Mouse (Mus musculus) neural tube, embryonic 11.5 days (tissue): ENCODE data around the gene Gm11444. TPM values are rescaled to one million over a fixed set of nuclear protein-coding genes. Genes with fewer than 3 reads are reported as not detected.

ENCODE experiments used
- ATAC-seq: fragments of 200-750 bp; cut with Nextera tagmentation; 2 replicates; pipeline ENCODE4 v1.8.0; 2017; ENCODE audit warnings: moderate number of reproducible peaks, mild to moderate bottlenecking, moderate TSS enrichment, moderate library complexity; ENCODE audit not compliant: insufficient read depth, low FRiP score, low TSS enrichment
- DNase-seq: peaks from one replicate; pipeline ENCODE4 v3.0.0-alpha.2; 2015; ENCODE audit warnings: low spot score
- H3K27ac ChIP-seq: fragments of 300-500 bp; sonication (generic); 2 replicates; pipeline ENCODE4 v1.5.1; 2014; ENCODE audit warnings: low read depth, mild to moderate bottlenecking, low read length
- H3K27me3 ChIP-seq: fragments of 300-500 bp; sonication (generic); 2 replicates; pipeline ENCODE4 v1.6.1; 2014; ENCODE audit warnings: mild to moderate bottlenecking, low read length, mixed read lengths; ENCODE audit not compliant: control insufficient read depth, insufficient read depth
- H3K36me3 ChIP-seq: fragments of 300-500 bp; sonication (generic); 2 replicates; pipeline ENCODE4 v1.6.1; 2014; ENCODE audit warnings: mild to moderate bottlenecking, low read length, moderate library complexity, mixed read lengths; ENCODE audit not compliant: control insufficient read depth, insufficient read depth
- H3K4me1 ChIP-seq: fragments of 300-500 bp; sonication (generic); 2 replicates; pipeline ENCODE4 v1.6.1; 2014; ENCODE audit warnings: low read length, mixed read lengths; ENCODE audit not compliant: control insufficient read depth, insufficient read depth
- H3K4me2 ChIP-seq: fragments of 300-500 bp; sonication (generic); 2 replicates; pipeline ENCODE4 v1.6.1; 2014; ENCODE audit warnings: low read depth, mild to moderate bottlenecking, moderate library complexity
- H3K4me3 ChIP-seq: fragments of 300-500 bp; sonication (generic); 2 replicates; pipeline ENCODE4 v1.5.1; 2014; ENCODE audit warnings: low read depth, low read length
- H3K9ac ChIP-seq: fragments of 300-500 bp; sonication (generic); 2 replicates; pipeline ENCODE4 v1.6.1; 2014; ENCODE audit warnings: mild to moderate bottlenecking, low read length
- H3K9me3 ChIP-seq: fragments of 300-500 bp; sonication (generic); 2 replicates; pipeline ENCODE4 v1.6.1; 2016; ENCODE audit warnings: low read length; ENCODE audit not compliant: control insufficient read depth
- WGBS: fragments of 180-500 bp; shearing (Covaris S2); extraction: QIAGEN DNeasy Blood & Tissue Kit; methylation state at CpG from one replicate; pipeline ENCODE4 v1.1.7; 2014; 5-methylcytosine and 5-hydroxymethylcytosine counted together
- polyA plus RNA-seq: library from polyadenylated mRNA; unstranded; fragments of >200 nt; fragmentation: Nextera tagmentation; extraction: Ambion mirVana; gene quantifications from 2 replicates; pipeline ENCODE4 v1.2.1, GENCODE M21; 2014

Gene Gm11444
- polyA plus RNA-seq, 1 experiment from 2014 or later = not detected

- Histone ChIP-seq H3K4me3 (no peak overlapping the region), H3K27ac (no peak overlapping the region), H3K9ac (no peak overlapping the region), H3K36me3 (no peaks in the 10 kb centered on the region; the same call in 1 of the 2 replicates), H3K4me2 (no peak overlapping the region), H3K9me3 (no peaks in the 10 kb centered on the region), H3K4me1 (peaks cover 5% of the 10 kb centered on the region; the same call in 1 of the 2 replicates), H3K27me3 (peaks cover 94% of the 10 kb centered on the region)
- DNase-seq = peak; percentile 45
- no peak for ATAC-seq
- under 1% methylated on average over 13 of the region's 13 CpGs for WGBS
These were observed 40.4 kb upstream of the Gm11444 start for GRCm38 (mm10) chr11:85890563-85890845.

GRCm38 (mm10) chr11:85889730-85890562 is 39.8 kb upstream of the Gm11444 start:
- Histone ChIP-seq H3K4me3 (no peak overlapping the region), H3K9me3 (no peaks in the 10 kb centered on the region), H3K36me3 (no peaks in the 10 kb centered on the region; the same call in 1 of the 2 replicates), H3K9ac (no peak overlapping the region), H3K4me1 (peaks cover 3% of the 10 kb centered on the region; the same call in 1 of the 2 replicates), H3K4me2 (no peak overlapping the region), H3K27me3 (peaks cover 94% of the 10 kb centered on the region), H3K27ac (no peak overlapping the region)
- DNase-seq (peak; percentile 44), ATAC-seq (no peak)
- 1% methylated on average over 47 of the region's 47 CpGs for WGBS

GRCm38 (mm10) chr11:85889056-85889729 is 39.1 kb upstream of the Gm11444 start:
- no peak overlapping the region for H3K27ac ChIP-seq
- H3K4me1 ChIP-seq = no peaks in the 10 kb centered on the region
- no peak overlapping the region for H3K4me3 ChIP-seq
- WGBS = 9% methylated on average over 8 of the region's 8 CpGs
- ATAC-seq = no peak
- no peak overlapping the region for H3K9ac ChIP-seq
- H3K9me3 ChIP-seq = no peaks in the 10 kb centered on the region
- peak; percentile 31 for DNase-seq
- peaks cover 86% of the 10 kb centered on the region for H3K27me3 ChIP-seq
- no peaks in the 10 kb centered on the region; the same call in 1 of the 2 replicates for H3K36me3 ChIP-seq
- no peak overlapping the region for H3K4me2 ChIP-seq

- no peaks in the 10 kb centered on the region for H3K4me1 ChIP-seq
- H3K27me3 ChIP-seq = peaks cover 79% of the 10 kb centered on the region
- no peak overlapping the region for H3K4me3 ChIP-seq
- no peak overlapping the region for H3K9ac ChIP-seq
- ATAC-seq (no peak), DNase-seq (peak; percentile 70)
- H3K4me2 ChIP-seq = no peak overlapping the region
- no peak overlapping the region for H3K27ac ChIP-seq
- H3K36me3 ChIP-seq = no peaks in the 10 kb centered on the region; the same call in 1 of the 2 replicates
- WGBS = under 1% methylated on average over 26 of the region's 26 CpGs
- H3K9me3 ChIP-seq = no peaks in the 10 kb centered on the region
These were observed 38.4 kb upstream of the Gm11444 start for GRCm38 (mm10) chr11:85888451-85888961.

- Histone ChIP-seq H3K4me2 (no peak overlapping the region), H3K27ac (no peak overlapping the region), H3K27me3 (peaks cover 74% of the 10 kb centered on the region), H3K4me1 (no peaks in the 10 kb centered on the region), H3K9me3 (no peaks in the 10 kb centered on the region), H3K36me3 (no peaks in the 10 kb centered on the region; the same call in 1 of the 2 replicates), H3K9ac (no peak overlapping the region), H3K4me3 (no peak overlapping the region)
- no peak for ATAC-seq
- WGBS = 2% methylated on average over 17 of the region's 17 CpGs
- no peak for DNase-seq
These were observed 37.8 kb upstream of the Gm11444 start for GRCm38 (mm10) chr11:85887801-85888450.

GRCm38 (mm10) chr11:85887273-85887672 is 37.1 kb upstream of the Gm11444 start:
- H3K4me3 ChIP-seq = no peak overlapping the region
- DNase-seq (no peak), ATAC-seq (no peak)
- no peak overlapping the region for H3K9ac ChIP-seq
- H3K4me1 ChIP-seq = no peaks in the 10 kb centered on the region
- H3K4me2 ChIP-seq = no peak overlapping the region
- H3K36me3 ChIP-seq = no peaks in the 10 kb centered on the region; the same call in 1 of the 2 replicates
- H3K27me3 ChIP-seq = peaks cover 68% of the 10 kb centered on the region
- no peaks in the 10 kb centered on the region for H3K9me3 ChIP-seq
- 22% methylated on average over 6 of the region's 6 CpGs for WGBS
- no peak overlapping the region for H3K27ac ChIP-seq

- ATAC-seq (no peak), DNase-seq (peak; percentile 25)
- 1% methylated on average over 22 of the region's 22 CpGs for WGBS
- Histone ChIP-seq H3K4me1 (no peaks in the 10 kb centered on the region), H3K27me3 (peaks cover 59% of the 10 kb centered on the region), H3K9ac (no peak overlapping the region), H3K4me2 (no peak overlapping the region), H3K27ac (no peak overlapping the region), H3K4me3 (no peak overlapping the region), H3K9me3 (no peaks in the 10 kb centered on the region), H3K36me3 (no peaks in the 10 kb centered on the region; the same call in 1 of the 2 replicates)
These were observed 36.3 kb upstream of the Gm11444 start for GRCm38 (mm10) chr11:85886429-85886785.

GRCm38 (mm10) chr11:85885665-85886428 is 35.7 kb upstream of the Gm11444 start, which contains the start of gene Tbx4:
Gene Tbx4 (plus strand): TSS chr11:85886422.
- Histone ChIP-seq H3K36me3 (no peaks in the 10 kb centered on the region; the same call in 1 of the 2 replicates), H3K9ac (no peak within 1 kb of the TSS), H3K4me3 (no peak within 1 kb of the TSS), H3K4me2 (no peak within 1 kb of the TSS), H3K9me3 (no peaks in the 10 kb centered on the region), H3K27ac (no peak within 1 kb of the TSS), H3K4me1 (no peaks in the 10 kb centered on the region), H3K27me3 (peaks cover 53% of the 10 kb centered on the region)
- 8% methylated on average over 19 of the region's 28 CpGs for WGBS
- ATAC-seq (no peak), DNase-seq (no peak)
